Mouse (Mus musculus): ENCODE results near the gene Dnm2.

GRCm38 (mm10) chr9:21545916-21546788 lies 121.4 kb downstream of the Dnm2 start:
- TF ChIP-seq CTCF (IDR thresholded peaks at IDR 0.05; ENCODE audit: insufficient read depth, low read length): no peak
- TF ChIP-seq POLR2A (IDR thresholded peaks at IDR 0.05; ENCODE audit: borderline replicate concordance, extremely low read depth, low read depth, low read length): peak; percentile 9; the same call in 1 of the 2 replicates

All from lung, adult 2 months (tissue).